Mouse (Mus musculus): ENCODE results near the gene Nat8l. TPM values are rescaled to one million over a fixed set of nuclear protein-coding genes. Genes with fewer than 3 reads are reported as not detected.

Gene Nat8l
- total RNA-seq, 1 experiment: 3.3 TPM

DNA sequence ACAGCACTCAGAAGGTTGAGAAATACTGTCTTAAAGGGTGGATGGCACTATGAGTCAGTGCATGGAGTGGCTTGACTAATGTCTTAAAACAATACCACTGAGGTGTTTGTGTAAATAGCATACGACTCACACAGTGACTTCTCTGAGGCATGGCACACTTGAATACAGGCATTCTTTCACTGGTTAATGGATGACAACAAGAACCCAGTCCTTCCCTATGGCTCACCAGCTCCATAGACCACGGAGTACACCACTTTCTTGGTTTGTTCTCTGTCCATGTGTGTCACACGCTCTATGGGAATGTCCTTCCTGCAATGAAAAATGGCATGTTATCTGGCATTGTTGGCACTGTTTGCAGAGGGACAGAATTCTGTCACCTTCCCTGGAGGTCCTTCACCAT is 36.7 kb downstream of the Nat8l start:
- Histone ChIP-seq H3K36me3 (ENCODE audit: control insufficient read depth, insufficient read depth, low read length, poor library complexity, severe bottlenecking) (no peaks in the 10 kb centered on the region), H3K9me3 (ENCODE audit: control insufficient read depth, insufficient read depth, low read depth, low read length) (no peaks in the 10 kb centered on the region), H3K27ac (ENCODE audit: insufficient read depth, low read depth, low read length, poor library complexity, severe bottlenecking) (no peak overlapping the region), H3K4me1 (ENCODE audit: control insufficient read depth in 2 of 2, insufficient read depth in 2 of 2, low read length in 2 of 2, poor library complexity in 1 of 2) (no peaks in the 10 kb centered on the region), H3K4me3 (ENCODE audit: insufficient read depth in 1 of 2, low read depth in 1 of 2, low read length in 2 of 2, poor library complexity in 1 of 2, severe bottlenecking in 1 of 2) (no peak overlapping the region), H3K9ac (ENCODE audit: insufficient read depth, low read depth, low read length, poor library complexity, severe bottlenecking) (no peak overlapping the region)
- TF ChIP-seq MAFK (IDR thresholded peaks at IDR 0.05; ENCODE audit: insufficient read depth, low read depth, low read length) (no peak), ZC3H11A (IDR thresholded peaks at IDR 0.05; ENCODE audit: borderline replicate concordance, low read depth, low read length) (no peak), HCFC1 (IDR thresholded peaks at IDR 0.05; ENCODE audit: borderline replicate concordance, insufficient read depth, low read length) (no peak), CHD2 (IDR thresholded peaks at IDR 0.05; ENCODE audit: low read depth, low read length) (no peak), ZNF384 (IDR thresholded peaks at IDR 0.05; ENCODE audit: low read depth, low read length) (no peak)
- in situ Hi-C loops (cut with MboI; ENCODE audit: low sequenced_read_pairs in 2 of 2, unreplicated experiment in 2 of 2): no loop called here
- DNase-seq (ENCODE audit: low read depth, low spot score): no peak

Other genes with a start within 250 kb of the Nat8l start
- gene Letm1, start 213.2 kb upstream of the Nat8l start, total RNA-seq (2012; rRNA removed): 36.5 and 49.4 TPM in 2 replicates
- gene Nsd2, start 175.3 kb upstream of the Nat8l start, total RNA-seq (2012; rRNA removed): 31.3 and 39.2 TPM in 2 replicates
- gene Nelfa, start 59.6 kb upstream of the Nat8l start, total RNA-seq (2012; rRNA removed): 42.0 and 43.0 TPM in 2 replicates
- 13.5 and 14.5 TPM in 2 replicates for gene Gm1673, start 12.6 kb upstream of the Nat8l start, total RNA-seq (2012; rRNA removed)
- 0.18 and 0.37 TPM in 2 replicates for gene Poln, start 173.5 kb downstream of the Nat8l start, total RNA-seq (2012; rRNA removed)
- gene Haus3, start 173.5 kb downstream of the Nat8l start, total RNA-seq (2012; rRNA removed): 17.6 and 26.8 TPM in 2 replicates
- 8.7 and 14.2 TPM in 2 replicates for gene Mxd4, start 191.7 kb downstream of the Nat8l start, total RNA-seq (2012; rRNA removed)